Mouse (Mus musculus) layer of hippocampus, adult 9-11 months (tissue): Measurements from ENCODE around the gene Psg29.

Experiments used
- DNase-seq: peaks from one replicate; pipeline ENCODE4 v3.0.0; 2022

The Psg29 gene

GRCm38 (mm10) chr7:17203177-17203576 is at the start of gene Psg29:
Gene Psg29, plus strand, starts transcription at chr7:17203477.
- DNase-seq: no peak

GRCm38 (mm10) chr7:17155634-17156033 is 47.6 kb upstream of the Psg29 start:
- DNase-seq: no peak

- no peak for DNase-seq
Observed at GRCm38 (mm10) chr7:17156885-17157677, 46.2 kb upstream of the Psg29 start.

GRCm38 (mm10) chr7:17159011-17159410 is 44.3 kb upstream of the Psg29 start:
- no peak for DNase-seq

GRCm38 (mm10) chr7:17171827-17172226 is 31.4 kb upstream of the Psg29 start:
- no peak for DNase-seq

- no peak for DNase-seq
Observed at GRCm38 (mm10) chr7:17205530-17206184, 2.4 kb downstream of the Psg29 start.
